Mouse (Mus musculus): ENCODE data around the gene Mgat3. TPM values are rescaled to one million over a fixed set of nuclear protein-coding genes. Genes with fewer than 3 reads are reported as not detected.

The Mgat3 gene
- total and polyA plus RNA-seq, 3 experiments: not detected

DNA sequence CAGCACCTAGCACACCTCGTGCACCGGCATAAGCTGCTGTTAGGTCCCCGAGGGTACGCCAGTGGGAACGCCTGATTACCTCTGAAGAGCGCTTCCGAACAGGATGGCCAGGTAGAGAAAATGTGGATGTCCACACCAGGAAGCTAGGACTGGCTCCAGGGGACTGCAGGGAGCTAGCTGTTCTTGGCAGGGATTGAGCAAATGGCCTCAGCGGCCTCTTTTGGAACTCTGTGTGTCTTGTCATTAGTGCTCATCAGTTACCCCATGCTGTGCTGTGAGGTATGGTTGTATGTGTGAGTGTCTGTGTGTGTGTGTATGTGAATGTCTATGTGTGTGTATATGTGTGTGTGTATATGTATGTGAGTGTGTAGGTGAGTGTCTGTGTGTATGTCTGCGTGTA is 1.8 kb downstream of the Mgat3 start:
- Histone ChIP-seq H3K36me3 (ENCODE audit: control insufficient read depth in 1 of 2, insufficient read depth in 2 of 2, low read length in 2 of 2) (no peaks in the 10 kb centered on the region), H3K4me1 (ENCODE audit: control insufficient read depth in 1 of 2, insufficient read depth in 2 of 2, low read length in 2 of 2) (peaks cover 0 to 10% of the 10 kb centered on the region in 2 experiments; a peak in 2 of 4 replicates), H3K27me3 (ENCODE audit: control insufficient read depth in 1 of 2, insufficient read depth in 2 of 2, low read length in 2 of 2) (no peaks in the 10 kb centered on the region), H3K79me2 (ENCODE audit: control insufficient read depth, insufficient read depth, low read length, poor library complexity) (no peaks in the 10 kb centered on the region), H3K27ac (ENCODE audit: control insufficient read depth, low read depth, low read length) (no peak overlapping the region), H3K4me3 (ENCODE audit: control insufficient read depth in 1 of 2, insufficient read depth in 1 of 2, low read depth in 2 of 2, low read length in 2 of 2) (no peak overlapping the region), H3K9ac (ENCODE audit: control insufficient read depth, low read depth, low read length, poor library complexity, severe bottlenecking) (no peak overlapping the region), H3K9me3 (replicated peaks; ENCODE audit: insufficient read depth, low read length) (no peaks in the 10 kb centered on the region)
- TF ChIP-seq ZKSCAN1 (IDR thresholded peaks at IDR 0.05; ENCODE audit: low read depth, low read length): no peak
- no peak for TF ChIP-seq ETS1 (IDR thresholded peaks at IDR 0.05; ENCODE audit: low read depth, low read length)
- no peak for TF ChIP-seq ELF1 (IDR thresholded peaks at IDR 0.05; ENCODE audit: low read depth, low read length)
- TF ChIP-seq RCOR1 (IDR thresholded peaks at IDR 0.05; ENCODE audit: low read depth, low read length): no peak
- no peak for TF ChIP-seq MAX (IDR thresholded peaks at IDR 0.05; ENCODE audit: low read length)
- TF ChIP-seq MYB (IDR thresholded peaks at IDR 0.05; ENCODE audit: low read depth, low read length): no peak
- no peak for TF ChIP-seq EP300 (IDR thresholded peaks at IDR 0.05; ENCODE audit: low read depth in 1 of 2, low read length in 2 of 2)
- no peak for TF ChIP-seq ZNF384 (IDR thresholded peaks at IDR 0.05; ENCODE audit: low read depth, low read length)
- TF ChIP-seq BHLHE40 (IDR thresholded peaks at IDR 0.05; ENCODE audit: borderline replicate concordance, low read depth, low read length): no peak
- no peak for TF ChIP-seq MEF2A (IDR thresholded peaks at IDR 0.05; ENCODE audit: extremely low read depth, insufficient replicate concordance, low read depth, low read length, poor library complexity, severe bottlenecking)
- no peak for TF ChIP-seq MXI1 (IDR thresholded peaks at IDR 0.05; ENCODE audit: low read depth, low read length)
- TF ChIP-seq MAFK (IDR thresholded peaks at IDR 0.05; ENCODE audit: borderline replicate concordance, low read depth, low read length): no peak
- no peak for TF ChIP-seq E2F4 (IDR thresholded peaks at IDR 0.05; ENCODE audit: borderline replicate concordance, low read depth, low read length)
- no peak for TF ChIP-seq MAZ (IDR thresholded peaks at IDR 0.05; ENCODE audit: low read depth, low read length)
- no peak for TF ChIP-seq TCF12 (IDR thresholded peaks at IDR 0.05; ENCODE audit: low read depth, low read length)
- no peak for TF ChIP-seq TAL1 (IDR thresholded peaks at IDR 0.05; ENCODE audit: low read length)
- TF ChIP-seq POLR2AphosphoS5 (IDR thresholded peaks at IDR 0.05; ENCODE audit: borderline replicate concordance, low read depth, low read length): no peak
- no peak for TF ChIP-seq GATA1 (IDR thresholded peaks at IDR 0.05; ENCODE audit: low read depth, low read length)
- no peak for TF ChIP-seq NELFE (IDR thresholded peaks at IDR 0.05; ENCODE audit: low read depth, low read length)
- DNase-seq (ENCODE audit: low read depth, low spot score): no peak

DNA sequence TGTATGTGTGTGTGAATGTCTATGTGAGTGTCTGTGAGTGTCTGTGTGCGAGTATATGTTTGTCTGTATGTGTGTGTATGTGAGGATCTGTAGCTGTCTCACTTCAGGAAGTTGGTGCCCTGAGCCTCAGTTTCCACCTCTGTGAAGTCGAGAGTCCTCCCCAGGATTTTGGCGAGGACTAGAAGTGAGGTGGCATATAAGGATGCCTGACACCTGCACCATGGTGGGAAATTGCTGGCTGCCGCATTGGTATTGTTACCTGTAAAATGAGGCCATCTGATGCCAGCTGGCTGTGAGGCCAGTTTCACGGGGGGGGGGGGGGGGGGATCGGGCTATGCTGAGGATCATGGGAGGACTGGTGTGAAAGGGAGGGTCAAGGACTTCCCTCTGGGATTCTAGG is 2.2 kb downstream of the Mgat3 start:
- no peak for TF ChIP-seq MAX (IDR thresholded peaks at IDR 0.05; ENCODE audit: low read length)
- no peak for TF ChIP-seq E2F4 (IDR thresholded peaks at IDR 0.05; ENCODE audit: borderline replicate concordance, low read depth, low read length)
- no peak for TF ChIP-seq HCFC1 (IDR thresholded peaks at IDR 0.05; ENCODE audit: low read depth, low read length)
- no peak for TF ChIP-seq MYB (IDR thresholded peaks at IDR 0.05; ENCODE audit: low read depth, low read length)
- no peak for TF ChIP-seq TAL1 (IDR thresholded peaks at IDR 0.05; ENCODE audit: low read length)
- no peak for TF ChIP-seq GABPA (IDR thresholded peaks at IDR 0.05; ENCODE audit: low read depth, low read length)
- no peak for TF ChIP-seq TBP (IDR thresholded peaks at IDR 0.05; ENCODE audit: low read depth, low read length)
- TF ChIP-seq CTCF (IDR thresholded peaks at IDR 0.05 in 2 of 3, conservative IDR thresholded peaks at IDR 0.05 in 1 of 3; ENCODE audit: control insufficient read depth in 1 of 3, insufficient read depth in 1 of 3, low read depth in 2 of 3, low read length in 3 of 3, poor library complexity in 1 of 3, severe bottlenecking in 1 of 3): no peak
- TF ChIP-seq MAFK (IDR thresholded peaks at IDR 0.05; ENCODE audit: borderline replicate concordance, low read depth, low read length): no peak
- TF ChIP-seq MAZ (IDR thresholded peaks at IDR 0.05; ENCODE audit: low read depth, low read length): no peak
- no peak for TF ChIP-seq POLR2AphosphoS5 (IDR thresholded peaks at IDR 0.05; ENCODE audit: borderline replicate concordance, low read depth, low read length)
- TF ChIP-seq RCOR1 (IDR thresholded peaks at IDR 0.05; ENCODE audit: low read depth, low read length): no peak
- TF ChIP-seq USF1 (IDR thresholded peaks at IDR 0.05; ENCODE audit: low read depth, low read length): no peak
- TF ChIP-seq NRF1 (IDR thresholded peaks at IDR 0.05; ENCODE audit: insufficient read depth, low read depth, low read length, poor library complexity, severe bottlenecking): no peak
- no peak for TF ChIP-seq ZNF384 (IDR thresholded peaks at IDR 0.05; ENCODE audit: low read depth, low read length)
- no peak for TF ChIP-seq UBTF (IDR thresholded peaks at IDR 0.05; ENCODE audit: borderline replicate concordance, insufficient read depth, low read depth, low read length)
- no peak for TF ChIP-seq CHD2 (IDR thresholded peaks at IDR 0.05; ENCODE audit: low read length)
- DNase-seq (ENCODE audit: low read depth, low spot score): no peak

More for the DNA sequence above, 2.2 kb downstream of the Mgat3 start:
- H3K4me1 ChIP-seq (ENCODE audit: control insufficient read depth in 1 of 2, insufficient read depth in 2 of 2, low read length in 2 of 2): peaks cover 0 to 10% of the 10 kb centered on the region in 2 experiments; a peak in 2 of 4 replicates
- no peaks in the 10 kb centered on the region for H3K9me3 ChIP-seq (replicated peaks; ENCODE audit: insufficient read depth, low read length)
- no peaks in the 10 kb centered on the region for H3K79me2 ChIP-seq (ENCODE audit: control insufficient read depth, insufficient read depth, low read length, poor library complexity)
- H3K27me3 ChIP-seq (ENCODE audit: control insufficient read depth in 1 of 2, insufficient read depth in 2 of 2, low read length in 2 of 2): no peaks in the 10 kb centered on the region
- no peak overlapping the region for H3K27ac ChIP-seq (ENCODE audit: control insufficient read depth, low read depth, low read length)
- no peak overlapping the region for H3K9ac ChIP-seq (ENCODE audit: control insufficient read depth, low read depth, low read length, poor library complexity, severe bottlenecking)
- no peaks in the 10 kb centered on the region for H3K36me3 ChIP-seq (ENCODE audit: control insufficient read depth in 1 of 2, insufficient read depth in 2 of 2, low read length in 2 of 2)
- no peak overlapping the region for H3K4me3 ChIP-seq (ENCODE audit: control insufficient read depth in 1 of 2, insufficient read depth in 1 of 2, low read depth in 2 of 2, low read length in 2 of 2)
